Mouse (Mus musculus) MEL (cell line): ENCODE results near the gene Ksr1.

Source experiments
- CTCF ChIP-seq, 3 experiments: IDR thresholded peaks in 2 of 3; conservative IDR thresholded peaks in 1 of 3; 2 replicates each; pipeline ENCODE4 v1.5.1; 2011 to 2012; ENCODE audit warnings: low read length in 3 of 3, low read depth in 2 of 3, mild to moderate bottlenecking in 2 of 3, improper control_type of control experiment in 1 of 3, inconsistent platforms in 1 of 3, mixed read lengths in 1 of 3, moderate library complexity in 1 of 3; ENCODE audit not compliant: control insufficient read depth in 1 of 3, insufficient read depth in 1 of 3, poor library complexity in 1 of 3, severe bottlenecking in 1 of 3
- ELF1 ChIP-seq: IDR thresholded peaks from 2 replicates; pipeline ENCODE4 v1.6.1; 2014; ENCODE audit warnings: low read depth, mild to moderate bottlenecking, inconsistent platforms, low read length, improper control_type of control experiment, moderate library complexity
- EP300 ChIP-seq, 2 experiments: IDR thresholded peaks; 2 replicates each; pipeline ENCODE4 v1.6.1; 2011; ENCODE audit warnings: improper control_type of control experiment in 2 of 2, low read length in 2 of 2, low read depth in 1 of 2, mild to moderate bottlenecking in 1 of 2
- GATA1 ChIP-seq: IDR thresholded peaks from 2 replicates; pipeline ENCODE4 v1.6.1; 2011; ENCODE audit warnings: low read depth, low read length, improper control_type of control experiment
- HCFC1 ChIP-seq: IDR thresholded peaks from 2 replicates; pipeline ENCODE4 v1.6.1; 2012; ENCODE audit warnings: low read depth, mild to moderate bottlenecking, inconsistent platforms, low read length, improper control_type of control experiment, moderate library complexity
- MAFK ChIP-seq: IDR thresholded peaks from 2 replicates; pipeline ENCODE4 v1.6.1; 2011; ENCODE audit warnings: low read depth, mild to moderate bottlenecking, low read length, improper control_type of control experiment, borderline replicate concordance
- NELFE ChIP-seq: IDR thresholded peaks from 2 replicates; pipeline ENCODE4 v1.6.1; 2011; ENCODE audit warnings: low read depth, low read length, improper control_type of control experiment
- POLR2A ChIP-seq, 2 experiments: IDR thresholded peaks; 2 replicates each; pipeline ENCODE4 v1.6.1; 2011 to 2012; ENCODE audit warnings: low read length in 2 of 2, mild to moderate bottlenecking in 2 of 2, control low read depth in 1 of 2, improper control_type of control experiment in 1 of 2, low read depth in 1 of 2, moderate library complexity in 1 of 2; ENCODE audit not compliant: control insufficient read depth in 1 of 2, insufficient read depth in 1 of 2, poor library complexity in 1 of 2
- POLR2AphosphoS2 ChIP-seq: IDR thresholded peaks from 2 replicates; pipeline ENCODE4 v1.6.1; 2011; ENCODE audit warnings: low read length, improper control_type of control experiment
- SIN3A ChIP-seq: IDR thresholded peaks from 2 replicates; pipeline ENCODE4 v1.6.1; 2012; ENCODE audit warnings: low read length, improper control_type of control experiment, inconsistent platforms
- SMC3 ChIP-seq: IDR thresholded peaks from 2 replicates; pipeline ENCODE4 v1.6.1; 2011; ENCODE audit warnings: low read depth, low read length, improper control_type of control experiment
- USF2 ChIP-seq, 2 experiments: IDR thresholded peaks; 2 replicates each; pipeline ENCODE4 v1.6.1; 2011 to 2012; ENCODE audit warnings: improper control_type of control experiment in 2 of 2, low read length in 2 of 2, borderline replicate concordance in 1 of 2, inconsistent platforms in 1 of 2, low read depth in 1 of 2, mild to moderate bottlenecking in 1 of 2; ENCODE audit not compliant: insufficient read depth in 1 of 2

- TF ChIP-seq USF2 (IDR thresholded peaks at IDR 0.05; ENCODE audit: borderline replicate concordance in 1 of 2, insufficient read depth in 1 of 2, low read depth in 1 of 2, low read length in 2 of 2) (no peak), SIN3A (no peak), POLR2A (IDR thresholded peaks at IDR 0.05; ENCODE audit: control insufficient read depth in 1 of 2, insufficient read depth in 1 of 2, low read depth in 1 of 2, low read length in 2 of 2, poor library complexity in 1 of 2) (no peak), HCFC1 (no peak), ELF1 (no peak), SMC3 (no peak), GATA1 (no peak), CTCF (IDR thresholded peaks at IDR 0.05 in 2 of 3, conservative IDR thresholded peaks at IDR 0.05 in 1 of 3; ENCODE audit: control insufficient read depth in 1 of 3, insufficient read depth in 1 of 3, low read depth in 2 of 3, low read length in 3 of 3, poor library complexity in 1 of 3, severe bottlenecking in 1 of 3) (no peak), POLR2AphosphoS2 (no peak), MAFK (no peak), EP300 (IDR thresholded peaks at IDR 0.05; ENCODE audit: low read depth in 1 of 2, low read length in 2 of 2) (no peak), NELFE (no peak)
Measured at GRCm38 (mm10) chr11:79181914-79182313, 35.7 kb upstream of the Ksr1 start.
